16 mouse cellular contexts compared by ENCODE assay signal in the genomic region with DNA sequence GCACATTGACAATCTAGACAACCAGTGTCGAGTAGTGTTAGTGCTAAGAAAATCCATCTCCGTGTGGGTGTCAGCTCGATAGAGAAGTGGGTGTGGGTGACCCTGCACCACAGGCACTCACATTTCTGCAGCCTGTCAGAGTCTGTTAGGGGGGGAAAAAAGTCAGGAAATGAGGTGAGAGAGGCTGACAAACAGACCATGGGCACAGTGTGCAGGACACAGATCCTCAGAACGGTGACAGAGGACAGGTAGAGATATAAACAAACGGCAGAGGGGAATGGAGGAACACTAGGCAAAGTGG. TPM values are rescaled to one million over a fixed set of nuclear protein-coding genes. Genes with fewer than 3 reads are reported as not detected.
DNase-seq lines count a peak whose midpoint lies in the region; ATAC-seq and TF ChIP-seq lines count a peak whose summit lies in the region.
"Had no signal": no experiment of that assay in that cellular context is flagged by ENCODE, and none has a peak within 500 bp of the region (broad histone marks: within the 10 kb centered on the region; RNA-seq: fewer than 3 reads in every experiment).

No protein-coding gene starts in this region.

- H3K9ac ChIP-seq in intestine, embryonic 15.5 days, result no peak overlapping the region
- H3K9ac ChIP-seq in intestine, postnatal 0 days (ENCODE audit: low read depth, low read length), result no peak overlapping the region
- H3K9ac ChIP-seq in forebrain, embryonic 15.5 days (replicated peaks), result no peak overlapping the region
- no peak overlapping the region for H3K9ac ChIP-seq in neural tube, embryonic 12.5 days
- H3K9ac ChIP-seq: embryonic facial prominence, embryonic 15.5 days had no signal

- intact Hi-C loops in left cerebral cortex, postnatal 10 days (cut with DNase I), result no loop called here

- H3K27me3 ChIP-seq in intestine, embryonic 15.5 days (replicated peaks), result no peaks in the 10 kb centered on the region
- H3K27me3 ChIP-seq in intestine, postnatal 0 days (replicated peaks; ENCODE audit: control insufficient read depth, insufficient read depth, low read length), result no peaks in the 10 kb centered on the region
- no peaks in the 10 kb centered on the region for H3K27me3 ChIP-seq in forebrain, embryonic 15.5 days
- no peaks in the 10 kb centered on the region for H3K27me3 ChIP-seq in limb, embryonic 10.5 days (ENCODE audit: low read depth, poor library complexity, severe bottlenecking)
- no peaks in the 10 kb centered on the region for H3K27me3 ChIP-seq in neural tube, embryonic 12.5 days (replicated peaks)
- H3K27me3 ChIP-seq: embryonic facial prominence, embryonic 15.5 days had no signal

- no peak for DNase-seq in limb, embryonic 10.5 days (ENCODE audit: low spot score)
- DNase-seq in thymus, postnatal 0 days (ENCODE audit: low spot score), result no peak
- no peak for DNase-seq in left cerebral cortex, postnatal 10 days (ENCODE audit: extremely low spot score in 1 of 2, low spot score in 2 of 2)
- DNase-seq: heart, adult 18-20 months; kidney, adult 11 months; kidney, postnatal 36 days; lung, adult 2 months; thymus, postnatal 36 days had no signal

- no peak overlapping the region for H3K4me3 ChIP-seq in intestine, embryonic 15.5 days (replicated peaks)
- no peak overlapping the region for H3K4me3 ChIP-seq in intestine, postnatal 0 days (ENCODE audit: low read depth, low read length)
- H3K4me3 ChIP-seq in forebrain, embryonic 15.5 days, result no peak overlapping the region
- H3K4me3 ChIP-seq in limb, embryonic 10.5 days, result peak overlapping the region; percentile 25; the same call in 1 of the 2 replicates
- no peak overlapping the region for H3K4me3 ChIP-seq in neural tube, embryonic 12.5 days
- H3K4me3 ChIP-seq: embryonic facial prominence, embryonic 15.5 days had no signal

- H3K4me2 ChIP-seq in intestine, embryonic 15.5 days (replicated peaks), result no peak overlapping the region
- no peak overlapping the region for H3K4me2 ChIP-seq in intestine, postnatal 0 days (replicated peaks; ENCODE audit: low read depth)
- no peak overlapping the region for H3K4me2 ChIP-seq in forebrain, embryonic 15.5 days (replicated peaks)
- no peak overlapping the region for H3K4me2 ChIP-seq in neural tube, embryonic 12.5 days (replicated peaks)
- H3K4me2 ChIP-seq: embryonic facial prominence, embryonic 15.5 days had no signal

- no peaks in the 10 kb centered on the region for H3K36me3 ChIP-seq in intestine, embryonic 15.5 days
- H3K36me3 ChIP-seq in intestine, postnatal 0 days (ENCODE audit: control insufficient read depth, insufficient read depth), result no peaks in the 10 kb centered on the region
- H3K36me3 ChIP-seq in forebrain, embryonic 15.5 days, result no peaks in the 10 kb centered on the region
- no peaks in the 10 kb centered on the region for H3K36me3 ChIP-seq in limb, embryonic 10.5 days
- no peaks in the 10 kb centered on the region for H3K36me3 ChIP-seq in neural tube, embryonic 12.5 days
- H3K36me3 ChIP-seq: embryonic facial prominence, embryonic 15.5 days had no signal

- H3K4me1 ChIP-seq in intestine, embryonic 15.5 days (replicated peaks), result no peaks in the 10 kb centered on the region
- H3K4me1 ChIP-seq in intestine, postnatal 0 days (replicated peaks; ENCODE audit: control insufficient read depth, insufficient read depth, low read length), result no peaks in the 10 kb centered on the region
- H3K4me1 ChIP-seq in forebrain, embryonic 15.5 days, result peaks cover 11% of the 10 kb centered on the region
- peaks cover 32% of the 10 kb centered on the region for H3K4me1 ChIP-seq in limb, embryonic 10.5 days
- peaks cover 11% of the 10 kb centered on the region for H3K4me1 ChIP-seq in neural tube, embryonic 12.5 days

- no peak for TF ChIP-seq CTCF in intestine, postnatal 0 days (IDR thresholded peaks at IDR 0.05; ENCODE audit: low read depth)

- 34% methylated on average over 5 of the region's 5 CpGs for WGBS in intestine, embryonic 15.5 days
- WGBS in intestine, postnatal 0 days, result 25% methylated on average over 5 of the region's 5 CpGs
- 20% methylated on average over 5 of the region's 5 CpGs for WGBS in forebrain, embryonic 15.5 days
- 32% methylated on average over 5 of the region's 5 CpGs for WGBS in limb, embryonic 10.5 days
- 64% methylated on average over 5 of the region's 5 CpGs for WGBS in neural tube, embryonic 12.5 days

- H3K9me3 ChIP-seq in intestine, embryonic 15.5 days, result no peaks in the 10 kb centered on the region
- no peaks in the 10 kb centered on the region for H3K9me3 ChIP-seq in intestine, postnatal 0 days (ENCODE audit: control insufficient read depth)
- no peaks in the 10 kb centered on the region for H3K9me3 ChIP-seq in forebrain, embryonic 15.5 days
- H3K9me3 ChIP-seq in limb, embryonic 10.5 days (replicated peaks), result no peaks in the 10 kb centered on the region
- no peaks in the 10 kb centered on the region for H3K9me3 ChIP-seq in neural tube, embryonic 12.5 days
- H3K9me3 ChIP-seq: embryonic facial prominence, embryonic 15.5 days had no signal

- peak overlapping the region; percentile 48; the same call in 1 of the 2 replicates for H3K27ac ChIP-seq in intestine, embryonic 15.5 days
- H3K27ac ChIP-seq in intestine, postnatal 0 days (ENCODE audit: low read depth, low read length), result no peak overlapping the region
- H3K27ac ChIP-seq in forebrain, embryonic 15.5 days (replicated peaks), result peak overlapping the region; percentile 20; the same call in 1 of the 2 replicates
- peak overlapping the region; percentile 38 for H3K27ac ChIP-seq in limb, embryonic 10.5 days
- 0 out of 2 replicates have a peak overlapping the region, but pooled peaks have one; percentile 10 for H3K27ac ChIP-seq in neural tube, embryonic 12.5 days
- H3K27ac ChIP-seq: embryonic facial prominence, embryonic 15.5 days; macrophage had no signal

- ATAC-seq in intestine, embryonic 15.5 days, result no peak
- no peak for ATAC-seq in intestine, postnatal 0 days
- ATAC-seq in forebrain, embryonic 15.5 days (replicated peaks), result no peak
- ATAC-seq in neural tube, embryonic 12.5 days (ENCODE audit: low FRiP score, low read depth), result no peak
- ATAC-seq in inflammation-experienced regulatory T-cells, adult 6 months, result no peak
- ATAC-seq: CD4-positive, CD25-positive, alpha-beta regulatory T cell, adult 4 months had no signal

RNA-seq across cellular contexts. Expression of gene Chrnb4, which starts 19.3 kb away (rescaled TPM):
- 4.8 and 5.5 TPM in 2 replicates for polyA plus RNA-seq in intestine, embryonic 15.5 days (2015; fragmentation: Nextera tagmentation; extraction: Ambion mirVana)
- 2.3 and 3.1 TPM in 2 replicates for polyA plus RNA-seq in intestine, postnatal 0 days (2015; fragmentation: Nextera tagmentation; extraction: Ambion mirVana)
- 0.23 and 0.51 TPM in 2 replicates for polyA plus RNA-seq in forebrain, embryonic 15.5 days (2015; fragmentation: Nextera tagmentation; extraction: Ambion mirVana)
- 0.18 and 0.40 TPM in 2 replicates for polyA plus RNA-seq in limb, embryonic 10.5 days (2016; fragmentation: Nextera tagmentation; extraction: Ambion mirVana)
- 2.7 and 3.7 TPM in 2 replicates for polyA plus RNA-seq in neural tube, embryonic 12.5 days (2016; fragmentation: Nextera tagmentation; extraction: Ambion mirVana)
- polyA plus RNA-seq in thymus, postnatal 0 days (2015; fragmentation: Nextera tagmentation; extraction: Ambion mirVana), result 0.07 and 0.09 TPM in 2 replicates
- total RNA-seq in left cerebral cortex, postnatal 10 days (2021), result under 1 TPM in 1 of 2 experiments, not detected in 1; 0.15 TPM
- polyA plus RNA-seq in inflammation-experienced regulatory T-cells, adult 6 months (2017; shearing (Covaris generic)), result not detected
- polyA plus RNA-seq: CD4-positive, CD25-positive, alpha-beta regulatory T cell, adult 4 months; macrophage had no signal

RNA-seq across cellular contexts. Expression of gene Chrna3, which starts 41.6 kb away (rescaled TPM):
- polyA plus RNA-seq in intestine, embryonic 15.5 days (2015; fragmentation: Nextera tagmentation; extraction: Ambion mirVana), result 11.4 and 12.3 TPM in 2 replicates
- 5.3 and 5.4 TPM in 2 replicates for polyA plus RNA-seq in intestine, postnatal 0 days (2015; fragmentation: Nextera tagmentation; extraction: Ambion mirVana)
- polyA plus RNA-seq in forebrain, embryonic 15.5 days (2015; fragmentation: Nextera tagmentation; extraction: Ambion mirVana), result 3.7 and 3.8 TPM in 2 replicates
- polyA plus RNA-seq in limb, embryonic 10.5 days (2016; fragmentation: Nextera tagmentation; extraction: Ambion mirVana), result 0.15 and 0.25 TPM in 2 replicates
- polyA plus RNA-seq in neural tube, embryonic 12.5 days (2016; fragmentation: Nextera tagmentation; extraction: Ambion mirVana), result 29.9 and 30.7 TPM in 2 replicates
- 0.03 and 0.08 TPM in 2 replicates for polyA plus RNA-seq in thymus, postnatal 0 days (2015; fragmentation: Nextera tagmentation; extraction: Ambion mirVana)
- total RNA-seq in left cerebral cortex, postnatal 10 days (2021), result 1 to 10 TPM; 3.2 to 3.7 TPM
- under 1 TPM in 1 of 3 experiments, not detected in 2; 0.12 TPM for polyA plus RNA-seq in inflammation-experienced regulatory T-cells, adult 6 months (2017; shearing (Covaris generic))
- total RNA-seq: heart, adult 18-20 months had no signal
- polyA plus RNA-seq: CD4-positive, CD25-positive, alpha-beta regulatory T cell, adult 4 months; macrophage had no signal
